Mouse (Mus musculus): ENCODE data around the gene Hnf4a.
"Not testable (repeated sequence)": the region's sequence is repeated elsewhere in the genome, so short reads cannot be mapped to it uniquely, and the experiment has no call there.

The Hnf4a gene

DNA sequence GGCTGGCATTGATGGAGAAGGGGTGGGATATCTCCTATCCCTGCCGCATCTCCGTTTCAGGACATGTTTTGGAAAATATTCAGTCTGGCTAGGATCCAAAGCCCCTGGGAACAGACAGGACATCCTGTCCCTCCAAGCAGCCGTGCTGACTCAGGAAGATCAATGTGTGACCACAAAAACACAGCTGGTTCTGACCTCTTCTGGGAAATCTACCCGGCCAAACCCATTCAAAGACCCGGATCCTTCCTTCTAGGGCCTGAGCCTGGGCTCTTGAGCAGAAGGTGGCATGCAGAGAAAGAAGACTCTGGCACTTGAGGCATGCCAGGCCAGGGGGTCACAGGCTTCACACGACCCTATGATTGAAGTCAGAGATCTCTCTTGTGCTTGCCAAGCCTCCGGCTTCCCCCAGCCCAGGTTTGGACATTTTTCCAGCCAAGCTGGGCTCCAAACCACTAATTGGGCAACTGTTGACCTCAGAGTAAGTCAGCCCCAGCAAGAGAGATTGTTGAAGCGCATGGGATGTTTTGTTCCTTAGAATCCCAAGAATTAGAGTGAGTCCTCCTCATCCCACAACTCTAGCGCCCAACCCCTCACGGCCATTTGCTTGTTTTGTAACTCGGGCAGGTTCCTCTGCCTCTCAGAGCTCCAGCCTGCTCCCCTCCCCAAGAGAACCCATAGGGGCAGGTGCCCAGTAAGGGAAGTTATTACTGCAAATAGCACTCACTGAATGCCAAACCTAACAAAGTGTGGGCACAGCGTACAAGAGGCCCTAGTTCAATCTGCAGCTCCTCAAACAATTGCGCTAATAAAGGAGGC is 89.7 kb downstream of the Hnf4a start:
- peak; percentile 75 for DNase-seq

DNA sequence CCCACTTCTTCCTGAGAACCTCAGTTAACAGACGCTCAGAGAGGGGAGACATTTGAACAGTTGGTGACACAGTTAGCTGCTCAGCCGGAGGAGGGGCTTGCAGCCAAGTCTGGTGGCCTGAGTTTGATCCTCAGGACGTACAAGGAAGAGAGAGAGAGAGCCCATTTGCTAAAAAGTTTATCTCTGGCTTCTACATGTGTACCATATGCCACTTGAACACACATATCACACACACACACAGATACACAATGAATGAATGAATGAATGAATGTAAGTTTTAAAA is 90.2 kb downstream of the Hnf4a start:
- DNase-seq = no peak

DNA sequence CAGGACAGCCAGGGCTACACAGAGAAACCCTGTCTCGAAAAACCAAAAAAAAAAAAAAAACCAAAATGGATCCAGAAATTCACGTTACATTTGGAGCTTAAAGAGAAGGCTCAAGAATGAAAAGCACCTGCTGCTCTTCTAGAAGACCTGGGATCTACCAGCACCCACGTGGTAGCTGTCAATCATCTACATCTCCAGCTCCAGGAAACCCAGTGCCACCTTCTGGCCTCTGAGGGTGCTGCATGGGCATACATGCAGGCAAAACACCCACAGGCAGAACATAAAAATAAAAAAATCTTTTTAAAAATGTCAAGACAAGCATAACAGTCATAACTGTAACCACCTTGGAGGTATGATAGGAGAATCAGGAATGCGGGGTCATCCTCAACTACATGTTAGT is 91.1 kb downstream of the Hnf4a start:
- peak; percentile 79 for DNase-seq

DNA sequence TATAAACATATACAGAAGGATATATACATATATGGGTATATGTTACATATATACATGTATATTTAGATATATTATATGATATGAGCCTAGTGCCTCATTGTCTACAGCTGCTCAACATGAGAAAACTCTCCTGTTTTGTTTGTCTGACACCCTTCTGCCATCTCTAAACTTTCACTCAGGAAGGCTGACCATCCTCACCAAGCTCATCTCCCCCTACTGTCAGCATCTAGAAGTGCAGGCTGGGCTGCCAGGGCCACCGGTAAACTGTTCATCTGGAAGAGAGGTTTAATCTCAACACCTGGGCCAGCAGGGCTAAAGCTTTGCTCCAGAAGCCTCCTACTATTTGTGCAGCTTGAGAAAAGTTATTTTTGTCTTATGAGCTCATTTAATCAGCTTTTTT is 92.6 kb downstream of the Hnf4a start:
- DNase-seq = peak; percentile 48

DNA sequence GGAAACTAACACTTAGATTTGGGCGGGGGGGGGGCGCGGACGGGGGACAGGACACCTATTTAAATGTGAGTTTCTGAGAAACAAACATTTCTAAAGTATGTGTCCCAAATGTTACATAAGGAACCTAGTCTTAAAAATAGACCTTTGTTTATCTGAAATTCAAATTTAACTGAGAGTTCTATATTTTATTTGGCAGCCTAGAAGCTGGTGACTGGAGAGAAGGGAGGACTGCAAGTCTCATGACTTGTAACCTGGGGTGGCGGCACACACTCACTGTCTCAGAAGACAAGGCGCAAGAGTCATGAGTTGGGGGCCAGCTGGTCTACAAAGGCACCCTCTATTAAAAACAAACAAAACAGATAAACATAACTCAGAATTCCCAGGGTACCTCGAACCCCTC is 94.5 kb downstream of the Hnf4a start:
- DNase-seq = no peak

DNA sequence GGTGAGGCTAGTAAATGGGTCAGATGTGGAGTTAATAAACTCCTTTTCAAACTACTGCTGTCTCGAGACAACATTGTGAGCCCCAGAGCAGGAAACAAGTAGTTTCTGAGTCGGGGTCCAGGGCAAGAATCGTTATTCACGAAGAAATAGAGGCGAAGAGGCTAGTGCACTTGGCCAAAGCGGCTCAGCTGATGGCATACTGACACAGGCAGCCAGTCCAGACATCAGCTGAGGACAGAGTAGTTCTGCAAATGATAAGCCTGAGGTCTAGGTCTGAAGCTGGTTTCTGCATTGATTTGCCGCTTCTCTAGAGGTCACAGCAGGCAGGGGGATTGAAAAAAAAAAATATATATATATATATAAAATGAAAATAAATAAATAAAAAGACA is 95.1 kb downstream of the Hnf4a start:
- DNase-seq = no peak

DNA sequence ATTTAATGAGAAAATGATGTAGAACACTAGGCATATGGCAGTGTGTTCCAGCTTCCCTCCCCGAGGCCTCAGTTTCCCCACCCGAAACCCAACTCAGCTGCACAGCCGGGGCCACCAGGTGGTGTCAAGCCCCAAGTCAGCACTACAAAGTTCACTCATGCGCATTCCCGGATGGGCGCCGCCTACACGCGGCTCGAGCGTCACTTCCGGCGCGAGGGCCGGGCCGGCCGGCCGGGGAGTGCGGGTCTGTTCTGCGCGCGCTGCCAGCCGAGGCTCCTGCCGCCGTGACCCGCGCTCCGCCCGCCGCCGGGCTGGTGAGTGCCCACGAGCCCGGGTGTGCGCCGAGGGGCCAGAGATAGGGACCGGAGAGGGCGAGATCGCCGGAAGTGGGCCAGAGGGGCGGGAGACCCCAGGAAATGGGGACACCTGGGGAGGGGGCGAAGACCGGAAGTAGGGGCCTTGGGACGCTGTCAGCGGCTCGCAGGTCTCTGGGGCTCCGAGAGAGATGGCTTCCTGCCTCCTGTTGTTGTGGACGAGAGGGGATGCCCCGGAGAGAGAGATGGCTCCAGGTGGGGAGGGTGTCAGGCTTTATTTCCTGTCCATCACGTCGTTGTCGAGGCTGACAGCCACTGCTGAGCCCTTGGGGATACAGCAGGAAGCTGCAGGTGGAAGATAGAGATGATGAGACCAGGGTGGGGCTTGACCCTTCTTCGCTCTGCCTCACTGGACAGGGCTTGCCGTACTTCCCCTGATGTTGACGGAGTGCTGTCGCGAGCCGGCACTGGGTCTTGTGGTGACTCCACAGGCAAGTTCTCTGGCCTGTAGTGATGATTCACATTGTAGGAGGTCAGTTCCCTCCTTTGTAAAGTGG is 95.7 kb downstream of the Hnf4a start, which contains the start of gene Ttpal:
Ttpal (plus strand) TSS at position 214 of the 871 bp plus-strand sequence.
- peak; percentile 83 for DNase-seq

DNA sequence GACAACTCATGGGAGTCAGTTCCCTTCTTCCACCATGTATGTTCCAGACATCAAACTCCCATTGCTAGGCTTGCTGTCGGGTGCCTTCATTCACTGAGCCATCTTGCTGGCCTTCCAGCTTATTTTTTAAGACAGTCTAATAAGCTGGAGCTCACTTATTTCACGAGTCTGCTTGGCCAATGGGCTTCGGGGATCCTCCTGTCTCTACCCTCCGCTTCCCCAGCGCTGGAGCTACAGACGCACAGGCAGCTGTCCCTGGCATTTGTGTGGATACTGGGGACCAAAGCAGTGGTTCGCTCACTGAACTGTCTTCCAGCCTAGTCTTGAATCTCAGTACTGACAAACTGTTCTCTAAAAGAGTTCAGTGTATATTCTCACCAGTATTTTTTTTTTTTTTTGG is 99.6 kb downstream of the Hnf4a start:
- DNase-seq = no peak

DNA sequence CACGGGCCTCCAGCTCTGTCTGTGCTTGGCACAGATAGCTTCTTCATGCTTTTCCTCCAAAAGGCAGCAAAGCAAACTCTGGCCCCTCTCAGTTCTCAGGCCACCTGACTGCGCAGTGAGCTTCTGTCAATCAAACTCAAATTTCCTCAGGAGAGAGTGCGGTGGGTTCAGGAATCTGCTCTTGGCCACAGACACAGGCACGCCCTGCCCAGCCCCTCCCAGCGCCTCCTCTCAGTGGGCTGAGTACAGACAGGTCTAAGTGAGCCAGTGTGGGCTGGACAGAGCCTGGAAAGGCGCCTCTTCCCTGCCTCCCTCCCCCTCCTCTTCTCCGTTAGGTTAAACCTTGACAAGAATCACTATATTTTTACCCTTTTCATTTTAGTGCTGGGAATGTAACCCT is 101.4 kb downstream of the Hnf4a start:
- no peak for DNase-seq

DNA sequence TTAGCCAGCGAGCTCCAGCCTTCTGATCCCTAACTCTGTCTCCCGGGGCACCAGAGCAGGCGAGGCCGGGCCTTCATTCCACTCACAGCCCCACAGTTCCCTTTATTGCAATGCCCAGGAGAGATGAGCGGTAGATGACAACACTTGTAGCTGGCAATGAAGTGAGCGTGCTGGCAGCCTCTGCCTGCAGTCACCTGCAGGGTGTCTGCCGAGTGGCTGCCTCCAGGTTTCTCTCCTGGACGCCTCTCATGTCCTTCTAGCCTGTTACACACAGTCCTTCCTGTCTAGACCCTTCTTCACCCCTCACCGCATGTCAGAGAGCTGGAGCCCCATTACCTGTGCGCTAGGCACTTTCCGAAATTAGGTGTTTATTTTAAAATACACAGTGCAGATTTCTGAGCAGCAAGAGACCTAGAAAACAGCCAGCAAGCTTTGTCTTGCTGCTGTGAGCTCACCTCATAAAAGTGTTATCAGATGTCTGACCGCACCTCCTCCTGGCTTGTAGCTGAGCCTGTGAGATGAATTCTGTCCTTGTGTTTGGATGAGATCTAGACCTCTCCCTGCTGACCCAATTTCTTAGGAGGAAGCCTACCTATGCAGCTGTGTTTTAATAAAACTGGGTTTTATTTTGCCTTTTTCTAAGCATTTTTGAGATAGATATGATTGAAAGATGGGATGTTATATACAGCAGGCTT is 102.8 kb downstream of the Hnf4a start:
- DNase-seq = no peak

DNA sequence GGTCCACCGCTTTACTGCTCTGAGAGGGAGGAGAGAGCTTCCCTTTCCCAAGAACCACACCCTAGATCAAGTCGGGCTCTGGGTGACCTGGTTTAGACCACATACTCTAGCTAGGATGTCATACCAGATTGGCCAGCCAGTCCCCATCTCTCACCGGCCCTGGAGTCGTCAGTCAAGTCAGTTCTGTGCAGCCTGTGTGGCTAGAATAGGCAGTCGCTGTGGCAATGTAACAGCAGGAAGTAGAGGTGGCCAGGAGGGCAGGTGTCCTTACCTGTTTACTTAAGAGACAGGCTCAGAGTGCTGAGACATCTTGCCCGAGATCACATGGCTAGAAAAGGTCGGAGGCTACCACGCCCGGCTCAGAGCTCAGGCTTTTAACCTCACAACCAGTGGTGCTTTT is 104.6 kb downstream of the Hnf4a start:
- no peak for DNase-seq

DNA sequence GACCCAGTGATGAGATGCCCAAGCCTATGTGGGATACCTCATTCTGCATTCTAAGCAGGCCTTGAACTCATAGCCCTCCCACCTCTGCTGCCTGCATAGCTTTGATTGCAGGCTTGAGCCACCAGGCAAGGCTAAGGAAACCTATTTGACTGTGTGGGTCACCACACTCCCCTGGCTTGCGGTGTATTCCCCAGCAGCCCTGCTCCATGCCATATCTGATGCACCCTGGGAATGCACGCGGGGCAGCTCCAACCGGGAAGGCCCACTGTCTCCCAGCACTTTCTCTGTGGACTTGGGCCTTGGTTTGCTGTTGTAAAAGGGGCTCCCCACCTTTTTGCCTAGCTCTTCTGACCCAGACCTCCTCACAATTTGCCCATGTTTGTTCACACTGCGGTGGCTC is 106.6 kb downstream of the Hnf4a start:
- no peak for DNase-seq

DNA sequence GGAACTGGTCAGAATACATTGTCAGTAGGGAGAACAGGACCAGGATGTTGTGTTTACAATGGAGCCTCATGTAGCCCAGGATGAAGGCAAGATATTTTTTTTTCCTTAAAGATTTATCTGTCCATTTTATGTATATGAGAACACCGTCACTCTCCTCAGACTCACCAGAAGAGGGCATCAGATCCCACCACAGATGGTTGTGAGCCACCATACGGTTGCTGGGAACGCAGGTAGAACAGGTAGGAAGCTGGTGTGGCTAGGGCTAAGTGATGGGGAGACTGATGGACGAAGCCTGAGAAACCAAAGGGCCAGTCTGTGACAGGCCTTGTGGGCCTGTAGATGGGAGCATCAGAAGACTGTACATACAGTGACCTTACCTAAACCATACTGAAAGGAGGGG is 107.4 kb downstream of the Hnf4a start:
- no peak for DNase-seq

DNA sequence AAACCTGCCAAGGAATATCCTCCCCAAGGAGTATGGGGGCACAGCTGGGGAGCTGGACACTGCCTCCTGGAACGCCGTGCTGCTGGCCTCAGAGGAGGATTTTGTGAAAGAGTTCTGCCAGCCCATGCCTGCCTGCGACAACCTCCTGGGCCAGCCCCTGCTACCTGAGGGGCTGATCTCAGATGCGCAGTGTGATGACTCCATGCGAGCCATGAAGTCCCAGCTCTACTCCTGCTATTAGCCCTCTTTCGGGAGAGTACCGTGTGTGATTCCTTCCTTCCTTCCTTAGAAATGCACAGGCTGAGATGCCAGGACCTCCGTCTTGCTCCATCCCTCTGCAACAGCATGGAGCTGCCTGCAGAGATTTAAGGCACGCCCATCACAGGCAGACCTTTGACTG is 108.8 kb downstream of the Hnf4a start:
- DNase-seq = no peak

DNA sequence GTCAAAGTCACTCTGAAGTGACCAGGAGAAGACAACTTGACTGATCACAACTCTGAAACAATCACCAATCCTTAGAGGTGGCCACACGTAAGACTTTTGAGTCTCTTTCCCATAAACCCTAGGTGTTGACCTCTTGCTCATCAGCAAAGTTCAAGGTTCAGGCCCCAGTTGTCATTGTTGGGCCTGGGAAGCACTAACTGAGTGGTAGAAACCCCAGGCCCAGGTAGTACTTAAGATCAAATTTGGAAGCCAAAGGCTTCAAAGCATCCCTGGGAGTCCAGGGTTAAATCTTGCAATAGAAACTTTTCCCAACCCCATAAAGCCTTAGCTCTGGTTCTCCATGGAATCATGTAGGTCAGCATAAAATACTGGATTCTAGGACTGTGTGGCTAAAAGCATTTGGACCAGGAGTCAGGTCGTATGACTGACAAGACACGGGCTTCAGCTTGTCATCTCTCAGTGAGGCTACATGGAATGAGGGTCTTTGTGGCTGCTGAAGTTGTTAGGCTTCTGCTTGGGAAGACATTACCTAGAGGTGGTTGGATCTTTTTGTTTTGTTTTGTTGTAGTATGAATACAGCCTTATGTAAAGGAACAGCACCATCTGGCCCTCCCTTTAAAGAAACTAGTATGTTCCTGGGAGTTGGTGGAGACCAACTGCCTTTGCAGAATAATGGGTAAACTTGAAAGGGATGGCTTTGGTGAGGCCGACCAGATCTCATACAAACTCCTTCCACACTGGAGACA is 109.5 kb downstream of the Hnf4a start:
- DNase-seq = no peak

DNA sequence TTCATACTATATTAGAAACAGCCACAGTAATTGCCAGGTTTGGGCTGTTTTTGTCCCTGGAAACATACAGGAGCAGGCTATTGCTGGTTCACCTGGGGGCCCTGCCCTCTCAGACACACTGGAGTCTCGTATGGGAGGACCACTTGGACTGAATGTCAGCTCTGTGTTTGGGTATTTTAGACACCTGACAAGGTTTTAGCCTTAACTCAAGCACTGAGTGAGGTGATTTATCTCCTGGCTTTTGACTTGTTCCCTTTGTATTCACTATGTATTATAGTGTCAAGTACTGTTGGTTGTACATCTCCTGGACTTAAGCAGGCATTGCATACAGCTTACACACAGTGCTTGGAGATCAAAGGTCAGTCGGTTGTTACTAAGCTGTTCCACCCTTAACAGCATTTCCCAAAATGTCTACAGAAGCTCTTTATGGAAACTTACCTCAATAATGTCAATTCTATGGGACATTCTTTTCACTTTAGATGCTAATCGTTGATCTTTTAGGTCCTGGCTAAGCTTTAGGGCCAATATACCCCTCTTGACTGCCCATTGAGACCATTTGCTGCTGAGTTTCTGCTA is 110.1 kb downstream of the Hnf4a start:
- no peak for DNase-seq

DNA sequence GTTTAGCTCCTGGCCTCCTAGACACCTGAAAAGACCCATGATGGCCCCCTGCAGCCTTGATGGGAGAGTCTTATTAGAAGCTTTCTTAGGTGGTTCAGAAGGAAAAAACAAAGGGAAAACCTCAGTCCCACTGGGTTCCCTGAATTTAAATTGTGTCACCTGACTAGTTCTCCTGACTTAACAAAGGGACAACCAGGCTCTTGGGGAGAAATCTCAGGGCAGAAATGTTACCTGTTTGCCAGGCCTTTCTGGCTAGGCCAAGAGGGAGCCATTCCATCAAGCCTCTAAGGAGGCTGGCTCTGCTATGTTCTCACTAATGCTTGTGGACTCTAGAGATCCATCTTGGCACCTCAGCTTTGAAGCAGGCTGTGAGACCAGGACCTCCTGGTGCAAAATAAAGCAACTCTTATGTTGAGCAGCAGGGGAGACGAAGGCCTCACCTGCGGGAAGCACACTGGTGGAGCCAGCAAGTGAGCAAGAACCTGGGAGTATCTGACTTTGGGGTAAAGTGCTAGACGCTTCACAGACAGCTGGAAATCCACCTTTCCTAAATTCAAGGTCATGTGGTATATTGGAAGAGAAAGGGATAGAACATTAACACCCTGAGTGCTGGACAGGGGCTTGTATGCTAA is 110.7 kb downstream of the Hnf4a start:
- DNase-seq = no peak

DNA sequence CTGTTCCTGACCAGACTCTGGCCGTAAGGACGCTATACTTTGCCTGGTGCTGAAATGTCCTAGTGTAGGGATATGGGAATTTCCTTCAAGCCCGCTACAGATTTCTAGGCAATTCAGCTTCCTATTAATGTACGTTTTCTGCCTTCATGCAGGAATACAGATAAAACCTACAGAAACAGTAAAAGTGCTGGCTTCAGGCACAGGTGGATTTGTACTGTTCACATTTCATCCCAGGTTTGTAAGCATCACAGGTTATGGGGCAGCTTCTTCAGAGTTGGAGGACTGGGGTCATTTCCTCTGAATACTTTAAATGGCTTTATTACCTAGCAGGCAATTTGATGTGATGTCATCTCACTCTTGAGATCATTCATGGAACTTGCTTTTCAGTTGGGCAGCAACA is 111.3 kb downstream of the Hnf4a start:
- DNase-seq = no peak

DNA sequence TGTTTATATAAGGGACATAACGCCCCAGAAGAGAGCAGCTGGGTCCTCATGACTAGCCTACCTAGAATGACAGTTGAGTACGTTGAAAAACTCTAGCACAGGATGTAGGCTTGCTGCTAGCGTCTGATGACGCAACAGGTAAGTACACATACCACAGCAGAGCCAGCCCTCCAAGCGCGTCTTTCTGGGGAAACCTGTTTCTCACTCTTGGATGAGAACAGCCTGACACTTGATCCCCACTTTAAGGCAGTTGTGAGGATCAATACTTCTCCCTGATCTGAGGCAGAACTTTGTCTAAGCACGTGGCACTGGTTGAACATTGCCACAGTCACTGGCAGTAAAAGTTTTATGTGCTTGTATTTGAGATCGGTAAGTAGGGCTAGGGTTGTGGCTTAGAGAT is 113.8 kb downstream of the Hnf4a start:
- no peak for DNase-seq

DNA sequence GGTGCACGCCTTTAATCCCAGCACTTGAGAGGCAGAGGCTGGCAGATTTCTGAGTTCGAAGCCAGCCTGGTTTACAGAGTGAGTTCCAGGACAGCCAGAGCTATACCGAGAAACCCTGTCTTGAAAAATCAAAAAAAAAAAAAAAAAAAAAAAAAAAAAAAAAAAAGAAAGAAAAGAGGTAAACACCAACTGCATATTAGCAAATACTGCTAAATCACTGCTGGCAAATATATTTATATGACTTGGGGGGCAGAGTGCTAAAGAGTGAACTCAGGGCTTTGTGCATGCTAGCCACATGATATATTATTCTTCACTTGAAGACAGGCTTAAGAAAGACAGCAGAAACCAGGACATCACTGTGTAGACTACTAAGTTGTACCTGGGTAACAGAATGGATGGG is 114.8 kb downstream of the Hnf4a start:
- not testable (repeated sequence) for DNase-seq

Measured in kidney, adult 11 months (tissue).